7 mouse cellular contexts compared by ENCODE assay signal in genomic region chr6:139577026-139577861, GRCm38 (mm10). TPM values are rescaled to one million over a fixed set of nuclear protein-coding genes. Genes with fewer than 3 reads are reported as not detected.
DNase-seq lines count a peak whose midpoint lies in the region; ATAC-seq and TF ChIP-seq lines count a peak whose summit lies in the region.

No protein-coding gene starts in this region.

- H3K36me3 ChIP-seq in hindbrain, postnatal 0 days (ENCODE audit: insufficient read depth, low read length), result no peaks in the 10 kb centered on the region

- peak overlapping the region; percentile 28; the same call in 1 of the 2 replicates for H3K4me2 ChIP-seq in hindbrain, postnatal 0 days (ENCODE audit: low read depth, low read length)

- 0 out of 2 replicates have a peak, but pooled peaks have one; percentile 49 for ATAC-seq in hindbrain, postnatal 0 days

- no peak overlapping the region for H3K9ac ChIP-seq in hindbrain, postnatal 0 days (replicated peaks; ENCODE audit: low read length)

- H3K27ac ChIP-seq in layer of hippocampus, adult 2 months, result no peak overlapping the region
- no peak overlapping the region for H3K27ac ChIP-seq in hindbrain, postnatal 0 days

- no peaks in the 10 kb centered on the region for H3K9me3 ChIP-seq in hindbrain, postnatal 0 days (ENCODE audit: low read length)

- no peaks in the 10 kb centered on the region for H3K4me1 ChIP-seq in hindbrain, postnatal 0 days (ENCODE audit: insufficient read depth, low read length)

- peak; percentile 89 for TF ChIP-seq CTCF in layer of hippocampus, adult 2 months (conservative IDR thresholded peaks at IDR 0.05)
- peak; percentile 78 for TF ChIP-seq CTCF in hindbrain, postnatal 0 days (IDR thresholded peaks at IDR 0.05; ENCODE audit: low read depth)

- no peaks in the 10 kb centered on the region for H3K27me3 ChIP-seq in hindbrain, postnatal 0 days (ENCODE audit: insufficient read depth, low read length)

- no peak overlapping the region for H3K4me3 ChIP-seq in layer of hippocampus, adult 2 months
- H3K4me3 ChIP-seq in hindbrain, postnatal 0 days (ENCODE audit: low read length), result no peak overlapping the region

- peak in 1 of 2 experiments; percentile 10 for DNase-seq in layer of hippocampus, adult 2 months (ENCODE audit: low spot score in 2 of 2)
- DNase-seq in layer of hippocampus, adult 8-10 months (ENCODE audit: low spot score in 2 of 2), result no peak
- DNase-seq in embryo, embryonic 11 days, result peak; percentile 65
- DNase-seq in hindbrain, postnatal 0 days (ENCODE audit: low spot score), result peak; percentile 75
- DNase-seq in retina, adult 2 months (ENCODE audit: low read depth, low spot score), result peak; percentile 6
- DNase-seq in right cerebral cortex, adult 18-20 months, result no peak
- no peak for DNase-seq in cerebellum, postnatal 25 days

- WGBS in hindbrain, postnatal 0 days, result 55% methylated on average over 18 of the region's 18 CpGs

RNA-seq across cellular contexts. Expression of gene Pik3c2g, which starts 9.8 kb away (rescaled TPM):
- total RNA-seq in layer of hippocampus, adult 2 months (2021), result under 1 TPM in 1 of 2 experiments, not detected in 1; 0.33 TPM
- under 1 TPM in 2 of 4 experiments, not detected in 2; 0.12 to 0.49 TPM for total RNA-seq in layer of hippocampus, adult 8-10 months (2022)
- 0.29 and 1.1 TPM in 2 replicates for total RNA-seq in hindbrain, postnatal 0 days (2014; rRNA removed)
- polyA plus RNA-seq in hindbrain, postnatal 0 days (2015; fragmentation: Nextera tagmentation; extraction: Ambion mirVana), result 0.50 and 0.67 TPM in 2 replicates

Comparison
In these comparisons a context has a peak if more than half of its experiments do, and no peak if none do; other contexts are left out.
1. DNase-seq: peak in embryo, embryonic 11 days (single experiment), hindbrain, postnatal 0 days (single experiment) and retina, adult 2 months (single experiment); none in layer of hippocampus, adult 8-10 months (0 of 2), right cerebral cortex, adult 18-20 months (single experiment) and cerebellum, postnatal 25 days (0 of 2).